Mouse (Mus musculus): ENCODE results near the gene Slc12a4. TPM values are rescaled to one million over a fixed set of nuclear protein-coding genes. Genes with fewer than 3 reads are reported as not detected.

The Slc12a4 gene
- 13.7 TPM for polyA plus RNA-seq (2017; shearing (Covaris generic))

DNA sequence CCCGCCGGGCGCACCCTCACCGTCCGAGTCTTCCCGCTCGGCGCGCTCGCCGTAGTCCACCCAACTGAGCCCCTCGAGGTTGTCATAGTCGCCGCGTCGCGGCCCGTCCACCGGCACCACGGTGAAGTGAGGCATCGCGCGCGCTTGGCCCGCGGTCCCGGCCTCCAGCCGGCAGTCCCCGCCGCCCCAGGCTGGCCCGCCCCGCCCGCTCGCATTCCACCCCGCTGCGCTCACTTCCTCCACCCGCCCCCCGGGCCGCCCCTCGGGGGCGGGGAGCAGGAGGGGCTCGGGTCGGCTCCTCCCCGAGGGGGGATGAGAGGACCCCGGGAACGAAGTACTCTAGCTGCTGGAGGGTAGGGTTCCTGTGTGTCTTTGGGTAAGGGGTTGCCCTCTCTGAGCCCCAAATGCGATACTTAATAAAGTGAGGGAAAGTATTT is at the start of gene Slc12a4:
Gene Slc12a4, minus strand, starts transcription at position 193 of the 437 bp plus-strand sequence.

DNA sequence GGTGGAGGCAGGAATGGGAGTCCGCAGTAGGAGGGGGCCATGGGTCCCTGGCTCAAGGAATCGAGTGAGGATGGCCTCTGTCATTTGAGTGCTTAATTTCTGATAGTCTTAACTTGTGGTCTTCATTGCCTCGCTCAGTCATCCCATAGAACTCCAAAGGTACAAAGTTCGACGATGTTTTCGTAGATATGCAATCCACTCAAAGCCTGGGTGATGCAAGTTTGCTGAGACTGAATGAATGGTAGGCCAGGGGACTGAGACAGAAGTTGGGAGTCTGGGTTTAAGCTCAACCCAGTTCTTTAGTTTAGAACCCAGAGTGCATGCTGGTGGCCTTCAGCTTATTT is 45.7 kb upstream of the Slc12a4 start, which contains the start of gene Ddx28:
Gene Ddx28, minus strand, starts transcription at position 240 of the 344 bp plus-strand sequence.

DNA sequence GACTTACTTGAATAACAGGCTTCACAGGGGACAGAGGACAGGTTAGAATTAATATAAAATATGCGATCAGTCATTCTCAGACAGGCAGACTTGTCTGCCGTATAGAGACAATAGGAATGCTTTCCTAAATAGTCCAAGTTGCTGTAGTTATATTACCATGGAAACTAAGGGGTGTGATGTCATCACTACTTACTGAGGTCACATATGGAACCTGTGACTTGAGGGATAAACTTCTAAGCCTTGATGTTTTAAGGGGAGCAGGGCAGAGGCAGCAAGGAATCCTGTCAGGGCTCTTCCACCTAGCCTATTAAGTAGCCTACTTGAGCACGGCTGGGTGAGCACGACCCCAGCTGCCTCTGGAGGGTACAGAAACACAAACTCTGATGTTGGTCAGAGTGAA is 40.0 kb upstream of the Slc12a4 start, which contains the start of gene Dpep2nb:
Gene Dpep2nb, minus strand, starts transcription at position 101 of the 400 bp plus-strand sequence.

DNA sequence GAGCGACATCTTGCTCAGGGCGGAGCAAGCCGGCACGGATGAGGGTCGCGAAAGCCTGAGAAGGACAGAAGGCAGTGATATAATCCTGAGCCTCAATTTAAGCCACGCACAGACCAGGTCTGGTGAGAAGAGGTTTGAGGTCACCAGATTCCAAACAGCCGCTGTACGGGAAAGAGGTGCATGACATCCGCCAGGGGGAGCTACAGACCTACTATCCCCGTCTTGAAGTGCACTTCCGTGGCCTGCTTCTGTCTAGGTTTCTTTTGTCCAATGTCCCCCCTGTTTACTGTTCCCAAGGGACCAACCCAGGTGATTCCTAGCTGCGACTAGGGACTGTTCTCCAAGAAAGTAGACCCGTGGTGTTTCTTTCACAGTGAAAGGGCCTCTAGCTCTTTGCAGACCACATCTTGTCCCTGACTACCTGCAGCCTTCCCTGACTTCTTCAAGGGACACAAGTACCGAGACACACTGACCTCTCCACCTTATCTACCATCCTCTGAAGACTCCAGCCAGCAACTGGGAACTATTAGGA is 25.0 kb upstream of the Slc12a4 start, which contains the start of gene Dus2:
Gene Dus2, plus strand, starts transcription at position 482 of the 532 bp plus-strand sequence.

GRCm38 (mm10) chr8:105979325-105979724 is 13.4 kb upstream of the Slc12a4 start, which contains the start of gene Dpep3:
Gene Dpep3, minus strand, starts transcription at chr8:105979429.

DNA sequence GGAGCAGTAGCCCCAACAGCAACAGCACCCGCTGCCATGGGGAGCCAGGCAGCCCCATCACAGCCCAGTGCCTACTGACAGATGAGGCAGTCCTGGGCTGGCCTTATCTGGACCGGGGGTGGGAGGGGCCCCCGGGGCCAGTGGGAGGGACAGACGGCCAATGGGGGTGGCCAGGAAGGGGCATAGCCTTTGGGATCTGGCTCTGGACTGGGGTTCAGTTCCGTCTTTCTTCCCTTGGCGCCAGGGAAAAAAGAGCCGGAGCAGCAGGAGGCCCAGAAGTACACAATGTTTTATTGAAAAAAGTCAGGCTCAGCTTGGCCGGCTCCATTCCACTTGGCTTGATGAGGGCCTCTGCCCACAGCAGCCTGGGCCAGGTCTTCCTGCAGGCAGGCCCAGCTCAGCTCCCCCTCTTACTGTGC is 22.6 kb downstream of the Slc12a4 start, which contains the start of gene Lcat:
Gene Lcat, minus strand, starts transcription at position 62 of the 419 bp plus-strand sequence.

GRCm38 (mm10) chr8:105938306-105938669 is 27.6 kb downstream of the Slc12a4 start, which contains the start of gene Psmb10:
Gene Psmb10, minus strand, starts transcription at chr8:105938444.

DNA sequence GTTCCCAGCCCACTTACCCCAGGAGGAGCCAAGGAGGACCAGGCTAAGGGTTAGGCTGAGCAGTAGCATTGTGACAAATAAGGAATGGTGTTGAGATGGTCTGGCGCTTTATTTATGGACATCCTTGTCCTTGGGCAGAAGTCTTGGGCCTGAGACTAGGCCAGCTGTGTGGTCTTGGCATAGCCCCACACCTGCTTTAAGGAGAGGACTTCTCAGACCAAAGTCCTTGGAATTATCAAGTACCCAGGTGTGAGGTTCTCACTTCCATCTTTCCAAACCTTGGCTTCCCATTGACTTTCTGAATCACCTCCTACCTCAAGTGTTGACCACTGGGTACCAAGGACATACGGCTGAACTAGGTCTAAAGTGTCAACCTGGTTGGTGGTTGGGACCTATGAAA is 32.1 kb downstream of the Slc12a4 start, which contains the start of gene Ctrl:
Gene Ctrl, minus strand, starts transcription at position 101 of the 400 bp plus-strand sequence.

DNA sequence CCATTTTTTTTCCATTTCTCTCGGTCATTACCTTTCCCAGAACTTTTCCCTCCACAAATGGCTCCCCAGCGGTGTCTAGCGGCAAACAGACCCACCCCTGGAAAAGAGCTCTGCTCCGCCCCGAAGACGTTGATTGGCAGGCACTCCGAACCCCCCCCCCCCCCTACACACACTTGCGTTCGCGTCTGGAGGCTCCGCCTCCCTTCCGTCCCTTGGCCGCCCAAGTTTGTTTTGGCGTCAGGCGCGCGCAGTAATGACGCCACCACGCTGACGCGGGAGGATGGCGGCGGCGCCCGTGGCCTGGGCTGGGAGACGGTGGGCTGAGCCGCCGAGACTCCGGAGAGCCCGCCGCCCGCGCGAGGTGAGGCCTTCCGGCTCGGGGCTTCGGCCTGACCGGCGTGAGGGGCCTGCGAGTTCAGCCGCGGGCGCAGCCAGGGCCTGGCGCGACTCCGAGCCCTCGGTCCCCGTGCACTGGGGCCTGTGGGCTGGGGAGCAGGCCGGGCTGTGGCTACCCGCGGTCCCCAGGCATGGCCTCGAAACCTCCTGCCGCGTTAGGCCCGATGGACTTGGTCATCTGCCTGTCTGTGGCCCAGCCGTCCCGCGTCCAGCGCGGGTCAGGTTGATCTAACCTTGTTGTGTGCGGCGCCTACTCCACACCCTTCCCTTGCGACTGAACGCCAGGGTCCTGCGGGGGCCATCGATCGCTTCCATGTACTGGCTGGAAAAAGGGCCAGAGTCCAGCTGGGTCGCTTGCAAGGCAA is 65.5 kb downstream of the Slc12a4 start, which contains the start of gene Pskh1:
Gene Pskh1, plus strand, starts transcription at position 262 of the 761 bp plus-strand sequence.

Other genes with a start within 250 kb of the Slc12a4 start
- 5.1 TPM for gene Gfod2, start 207.4 kb downstream of the Slc12a4 start, polyA plus RNA-seq (2017; shearing (Covaris generic))
- 50.6 TPM for gene Ranbp10, start 138.7 kb downstream of the Slc12a4 start, polyA plus RNA-seq (2017; shearing (Covaris generic))
- not detected for gene Tsnaxip1, start 138.4 kb downstream of the Slc12a4 start, polyA plus RNA-seq (2017; shearing (Covaris generic))
- 14.2 TPM for gene Cenpt, start 112.8 kb downstream of the Slc12a4 start, polyA plus RNA-seq (2017; shearing (Covaris generic))
- gene Thap11, start 111.0 kb downstream of the Slc12a4 start, polyA plus RNA-seq (2017; shearing (Covaris generic)): 14.2 TPM
- gene Nutf2, start 105.5 kb downstream of the Slc12a4 start, polyA plus RNA-seq (2017; shearing (Covaris generic)): 12.5 TPM
- gene Edc4, start 85.2 kb downstream of the Slc12a4 start, polyA plus RNA-seq (2017; shearing (Covaris generic)): 74.2 TPM
- gene Nrn1l, start 72.5 kb downstream of the Slc12a4 start, polyA plus RNA-seq (2017; shearing (Covaris generic)): not detected
- 18.0 TPM for gene Pskh1, start 65.7 kb downstream of the Slc12a4 start, polyA plus RNA-seq (2017; shearing (Covaris generic))
- 0.72 TPM for gene Ctrl, start 32.2 kb downstream of the Slc12a4 start, polyA plus RNA-seq (2017; shearing (Covaris generic))
- gene Psmb10, start 27.7 kb downstream of the Slc12a4 start, polyA plus RNA-seq (2017; shearing (Covaris generic)): 214 TPM
- gene Lcat, start 22.7 kb downstream of the Slc12a4 start, polyA plus RNA-seq (2017; shearing (Covaris generic)): 0.27 TPM
- gene Dpep3, start 13.3 kb upstream of the Slc12a4 start, polyA plus RNA-seq (2017; shearing (Covaris generic)): not detected
- 37.3 TPM for gene Dus2, start 25.2 kb upstream of the Slc12a4 start, polyA plus RNA-seq (2017; shearing (Covaris generic))
- not detected for gene Dpep2nb, start 39.9 kb upstream of the Slc12a4 start, polyA plus RNA-seq (2017; shearing (Covaris generic))
- gene Ddx28, start 45.8 kb upstream of the Slc12a4 start, polyA plus RNA-seq (2017; shearing (Covaris generic)): 7.9 TPM
- gene Nfatc3, start 92.7 kb upstream of the Slc12a4 start, polyA plus RNA-seq (2017; shearing (Covaris generic)): 184 TPM
- 0.14 TPM for gene Esrp2, start 170.9 kb upstream of the Slc12a4 start, polyA plus RNA-seq (2017; shearing (Covaris generic))
- 2.9 TPM for gene Pla2g15, start 184.3 kb upstream of the Slc12a4 start, polyA plus RNA-seq (2017; shearing (Covaris generic))
- gene Slc7a6, start 202.8 kb upstream of the Slc12a4 start, polyA plus RNA-seq (2017; shearing (Covaris generic)): 31.8 TPM
- 70.6 TPM for gene Slc7a6os, start 244.8 kb upstream of the Slc12a4 start, polyA plus RNA-seq (2017; shearing (Covaris generic))
- 35.1 TPM for gene Prmt7, start 244.8 kb upstream of the Slc12a4 start, polyA plus RNA-seq (2017; shearing (Covaris generic))